ENCODE assay signal across 12 mouse cellular contexts in genomic region chr2:18229279-18229678, GRCm38 (mm10).
DNase-seq lines count a peak whose midpoint lies in the region; ATAC-seq and TF ChIP-seq lines count a peak whose summit lies in the region.
"Had no signal": no experiment of that assay in that cellular context is flagged by ENCODE, and none has a peak within 500 bp of the region (broad histone marks: within the 10 kb centered on the region; RNA-seq: fewer than 3 reads in every experiment).

No protein-coding gene starts in this region.

- no peak overlapping the region for H3K9ac ChIP-seq in hindbrain, embryonic 12.5 days
- no peak overlapping the region for H3K9ac ChIP-seq in limb, embryonic 12.5 days (replicated peaks)
- H3K9ac ChIP-seq: hindbrain, embryonic 13.5 days; liver, embryonic 15.5 days had no signal

- no peak for ATAC-seq in hindbrain, embryonic 12.5 days (ENCODE audit: low FRiP score)
- peak; percentile 32; the same call in 1 of the 2 replicates for ATAC-seq in limb, embryonic 12.5 days (ENCODE audit: insufficient number of reproducible peaks, insufficient read depth, low FRiP score, low TSS enrichment, low read depth)

- no peak for TF ChIP-seq CTCF in kidney, adult 2 months (conservative IDR thresholded peaks at IDR 0.05; ENCODE audit: insufficient read depth, insufficient read length, low read depth, low read length)
- TF ChIP-seq CTCF in thymus, adult 2 months (IDR thresholded peaks at IDR 0.05; ENCODE audit: borderline replicate concordance, control insufficient read depth, extremely low read depth, insufficient read depth, low read length, poor library complexity), result no peak

- no peaks in the 10 kb centered on the region for H3K9me3 ChIP-seq in hindbrain, embryonic 10.5 days
- no peaks in the 10 kb centered on the region for H3K9me3 ChIP-seq in hindbrain, embryonic 12.5 days (replicated peaks)
- no peaks in the 10 kb centered on the region for H3K9me3 ChIP-seq in limb, embryonic 12.5 days
- H3K9me3 ChIP-seq: hindbrain, embryonic 13.5 days; liver, embryonic 15.5 days; megakaryocyte, embryonic 14.5 days had no signal

- H3K4me3 ChIP-seq in hindbrain, embryonic 10.5 days, result no peak overlapping the region
- no peak overlapping the region for H3K4me3 ChIP-seq in hindbrain, embryonic 12.5 days
- no peak overlapping the region for H3K4me3 ChIP-seq in kidney, adult 2 months (ENCODE audit: insufficient read depth, low read depth, low read length)
- H3K4me3 ChIP-seq in limb, embryonic 12.5 days (replicated peaks), result no peak overlapping the region
- H3K4me3 ChIP-seq in thymus, adult 2 months (ENCODE audit: control insufficient read depth, insufficient read depth, low read length), result no peak overlapping the region
- H3K4me3 ChIP-seq: hindbrain, embryonic 13.5 days; liver, embryonic 15.5 days; megakaryocyte, embryonic 14.5 days had no signal

- H3K4me1 ChIP-seq in hindbrain, embryonic 10.5 days (replicated peaks), result peaks cover 45% of the 10 kb centered on the region
- H3K4me1 ChIP-seq in hindbrain, embryonic 12.5 days, result peaks cover 14% of the 10 kb centered on the region
- no peaks in the 10 kb centered on the region for H3K4me1 ChIP-seq in kidney, adult 2 months (ENCODE audit: control insufficient read depth, insufficient read depth, low read length)
- peaks cover 32% of the 10 kb centered on the region for H3K4me1 ChIP-seq in limb, embryonic 12.5 days (replicated peaks)
- H3K4me1 ChIP-seq in thymus, adult 2 months (replicated peaks; ENCODE audit: control insufficient read depth, insufficient read depth, low read length), result no peaks in the 10 kb centered on the region
- H3K4me1 ChIP-seq: liver, embryonic 15.5 days had no signal

- 32% methylated on average over 2 of the region's 2 CpGs for WGBS in hindbrain, embryonic 10.5 days
- 25% methylated on average over 2 of the region's 2 CpGs for WGBS in hindbrain, embryonic 12.5 days
- WGBS in kidney, adult 2 months, result 17% methylated on average over 2 of the region's 2 CpGs
- 5% methylated on average over 2 of the region's 2 CpGs for WGBS in limb, embryonic 12.5 days
- WGBS in thymus, adult 2 months, result 90% methylated on average over 2 of the region's 2 CpGs

- H3K36me3 ChIP-seq in hindbrain, embryonic 10.5 days, result no peaks in the 10 kb centered on the region
- H3K36me3 ChIP-seq in hindbrain, embryonic 12.5 days, result no peaks in the 10 kb centered on the region
- no peaks in the 10 kb centered on the region; the same call in 1 of the 2 replicates for H3K36me3 ChIP-seq in kidney, adult 2 months (ENCODE audit: control insufficient read depth, insufficient read depth, low read length)
- H3K36me3 ChIP-seq in limb, embryonic 12.5 days, result no peaks in the 10 kb centered on the region
- peaks cover 6% of the 10 kb centered on the region for H3K36me3 ChIP-seq in thymus, adult 2 months (ENCODE audit: control insufficient read depth, insufficient read depth, low read length)
- H3K36me3 ChIP-seq: liver, embryonic 15.5 days had no signal

- no peak overlapping the region for H3K4me2 ChIP-seq in hindbrain, embryonic 12.5 days (replicated peaks)
- no peak overlapping the region for H3K4me2 ChIP-seq in limb, embryonic 12.5 days
- H3K4me2 ChIP-seq: hindbrain, embryonic 13.5 days; liver, embryonic 15.5 days had no signal

- peak; percentile 43 for DNase-seq in hindbrain, embryonic 10.5 days (ENCODE audit: low spot score)
- peak; percentile 63 for DNase-seq in embryo, embryonic 9.5 days (ENCODE audit: extremely low spot score)
- DNase-seq in kidney, adult 2 months, result peak; percentile 71
- DNase-seq in thymus, adult 2 months, result no peak
- DNase-seq in layer of hippocampus, adult 8-10 months (ENCODE audit: low spot score in 2 of 2), result no peak
- DNase-seq: cerebellum, adult 18-20 months; right cerebral cortex, postnatal 14 days had no signal

- H3K27me3 ChIP-seq in hindbrain, embryonic 10.5 days (ENCODE audit: insufficient read depth, poor library complexity, severe bottlenecking), result no peaks in the 10 kb centered on the region
- no peaks in the 10 kb centered on the region for H3K27me3 ChIP-seq in hindbrain, embryonic 12.5 days
- no peaks in the 10 kb centered on the region for H3K27me3 ChIP-seq in kidney, adult 2 months (replicated peaks; ENCODE audit: control insufficient read depth, insufficient read depth, low read length)
- no peaks in the 10 kb centered on the region for H3K27me3 ChIP-seq in limb, embryonic 12.5 days
- no peaks in the 10 kb centered on the region for H3K27me3 ChIP-seq in thymus, adult 2 months (ENCODE audit: control insufficient read depth, insufficient read depth, low read length)
- H3K27me3 ChIP-seq: hindbrain, embryonic 13.5 days; liver, embryonic 15.5 days; megakaryocyte, embryonic 14.5 days had no signal

- no peak overlapping the region for H3K27ac ChIP-seq in hindbrain, embryonic 10.5 days
- H3K27ac ChIP-seq in hindbrain, embryonic 12.5 days, result no peak overlapping the region
- no peak overlapping the region for H3K27ac ChIP-seq in kidney, adult 2 months (ENCODE audit: insufficient read depth, low read depth, low read length)
- H3K27ac ChIP-seq in limb, embryonic 12.5 days, result peak overlapping the region; percentile 67; the same call in 1 of the 2 replicates
- no peak overlapping the region for H3K27ac ChIP-seq in thymus, adult 2 months (ENCODE audit: control insufficient read depth, insufficient read depth, low read length)
- H3K27ac ChIP-seq: hindbrain, embryonic 13.5 days; liver, embryonic 15.5 days had no signal

- TF ChIP-seq POLR2A in kidney, adult 2 months (IDR thresholded peaks at IDR 0.05; ENCODE audit: low read depth, low read length), result no peak
- no peak for TF ChIP-seq POLR2A in thymus, adult 2 months (IDR thresholded peaks at IDR 0.05; ENCODE audit: control insufficient read depth, extremely low read depth, insufficient read depth, low read length, poor library complexity)

Comparison
In these comparisons a context has a peak if more than half of its experiments do, and no peak if none do; other contexts are left out.
1. DNase-seq: peak in hindbrain, embryonic 10.5 days (single experiment), embryo, embryonic 9.5 days (single experiment) and kidney, adult 2 months (single experiment); none in thymus, adult 2 months (single experiment) and layer of hippocampus, adult 8-10 months (0 of 2).